Mouse (Mus musculus) embryo, embryonic 10.5 days (tissue): Measurements from ENCODE around the gene Nsl1.
"Not testable (repeated sequence)": the region's sequence is repeated elsewhere in the genome, so short reads cannot be mapped to it uniquely, and the experiment has no call there.

ENCODE experiments used
- DNase-seq: peaks from one replicate; pipeline ENCODE4 v3.0.0-alpha.2; 2015; ENCODE audit warnings: low spot score

The Nsl1 gene

GRCm38 (mm10) chr1:191062781-191063485, at the start of gene Nsl1, which contains the start of gene Tatdn3:
Gene Nsl1, plus strand, starts transcription at chr1:191063012.
Gene Tatdn3, minus strand, starts transcription at chr1:191062932.
- peak; percentile 90 for DNase-seq

DNA sequence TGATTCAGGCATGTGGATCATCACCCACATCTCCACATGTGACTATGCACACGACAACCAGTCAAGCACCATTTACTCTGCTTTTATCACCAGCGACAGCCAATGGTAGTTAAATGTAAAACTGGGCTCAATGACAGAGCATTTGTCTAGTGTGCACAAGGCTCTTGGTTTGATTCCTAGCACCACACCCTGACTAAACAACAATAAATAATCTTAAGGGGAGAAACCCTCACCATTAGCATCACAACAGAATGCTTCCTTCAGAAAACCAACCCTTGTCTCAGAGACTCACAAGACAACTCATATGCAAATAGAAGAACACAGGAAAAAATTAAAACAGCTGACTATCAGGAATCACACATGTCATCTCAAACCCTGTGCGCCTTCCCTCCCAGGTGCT, 48.5 kb upstream of the Nsl1 start:
- DNase-seq = no peak

GRCm38 (mm10) chr1:191019803-191020202, 43.0 kb upstream of the Nsl1 start:
- no peak for DNase-seq

DNA sequence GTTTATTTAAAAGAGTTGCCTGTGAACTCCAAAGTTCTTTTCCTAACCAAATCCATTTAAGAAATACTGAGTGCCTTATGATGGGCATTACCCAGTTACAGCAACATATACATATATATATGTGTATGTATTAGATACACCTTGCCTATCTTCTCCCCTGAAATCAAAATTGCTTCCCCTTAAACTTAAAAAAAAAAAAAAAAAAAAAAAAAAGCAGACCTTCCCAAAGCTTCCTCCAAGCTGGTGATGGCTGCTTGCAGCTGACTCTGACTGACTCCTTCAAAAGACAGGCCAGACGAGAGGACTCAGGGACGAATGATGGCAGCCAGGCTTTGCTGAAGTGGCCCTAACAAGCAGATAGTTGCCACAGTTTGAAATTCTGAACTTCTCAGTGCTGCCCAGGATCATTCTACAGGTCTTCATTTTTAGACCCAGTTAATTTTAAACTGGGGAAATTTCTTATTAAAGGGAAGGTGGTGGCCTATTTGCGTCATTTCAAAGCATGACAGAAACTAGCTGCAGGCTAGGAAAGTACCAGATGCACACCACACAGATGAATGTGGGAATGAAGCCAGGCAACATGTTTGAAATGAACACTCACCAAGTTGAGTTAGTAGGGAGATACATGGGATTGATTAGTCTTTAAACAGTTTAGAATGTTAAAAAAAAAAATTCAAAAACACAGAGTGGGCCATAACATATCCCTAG, 42.4 kb upstream of the Nsl1 start:
- DNase-seq = no peak

DNA sequence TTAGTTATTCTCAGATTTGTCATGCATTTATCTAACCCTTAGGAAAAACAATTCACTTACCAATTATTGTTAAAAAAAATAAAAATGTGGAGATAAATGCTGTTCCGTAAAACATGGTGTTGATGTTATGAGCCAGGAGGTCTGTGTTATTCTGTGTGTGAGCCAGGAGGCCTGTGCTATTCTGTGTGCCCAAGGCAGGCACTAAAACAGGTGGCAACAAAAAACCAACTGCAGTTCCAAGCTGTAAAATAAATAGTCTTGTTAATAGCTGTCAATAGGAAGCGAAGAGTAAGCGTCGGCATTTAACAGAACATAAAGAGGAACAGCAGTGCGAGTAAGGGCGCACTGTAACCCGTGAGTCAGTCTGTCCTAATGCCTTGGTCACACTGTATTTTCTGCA, 41.8 kb upstream of the Nsl1 start:
- DNase-seq = no peak

DNA sequence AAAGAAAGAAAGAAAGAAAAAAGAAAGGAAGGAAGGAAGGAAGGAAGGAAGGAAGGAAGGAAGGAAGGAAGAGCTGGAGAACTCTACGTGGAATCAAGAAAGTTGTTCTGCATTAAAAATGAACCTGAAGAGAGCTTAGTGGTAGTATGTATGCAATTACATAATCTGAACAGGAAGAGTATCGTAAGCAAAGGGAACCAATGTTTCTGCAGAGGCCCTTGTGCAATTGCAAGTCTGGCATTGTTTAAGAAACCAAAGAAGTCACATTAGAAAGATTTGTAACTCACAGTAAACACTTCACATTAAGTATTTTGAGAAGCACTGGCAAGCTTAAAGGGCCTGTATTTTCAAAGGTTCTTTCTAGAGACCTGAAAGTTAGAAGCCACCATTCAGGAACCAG, 39.7 kb upstream of the Nsl1 start:
- no peak for DNase-seq

DNA sequence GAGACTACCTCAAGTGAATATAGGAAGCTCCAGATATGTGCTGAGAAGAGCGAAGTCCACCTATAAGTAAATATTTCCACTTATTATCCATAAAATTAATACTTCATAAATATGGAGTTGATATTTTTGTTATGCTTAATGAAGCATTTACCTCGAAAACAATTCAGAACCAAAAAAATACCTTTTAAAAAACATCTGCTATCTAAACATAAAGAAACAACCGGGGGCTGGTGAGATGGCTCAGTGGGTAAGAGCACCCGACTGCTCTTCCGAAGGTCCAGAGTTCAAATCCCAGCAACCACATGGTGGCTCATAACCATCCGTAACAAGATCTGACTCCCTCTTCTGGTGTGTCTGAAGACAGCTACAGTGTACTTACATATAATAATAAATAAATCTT, 39.0 kb upstream of the Nsl1 start:
- DNase-seq = not testable (repeated sequence)

GRCm38 (mm10) chr1:191025016-191026012, 37.5 kb upstream of the Nsl1 start:
- DNase-seq = peak; percentile 19

DNA sequence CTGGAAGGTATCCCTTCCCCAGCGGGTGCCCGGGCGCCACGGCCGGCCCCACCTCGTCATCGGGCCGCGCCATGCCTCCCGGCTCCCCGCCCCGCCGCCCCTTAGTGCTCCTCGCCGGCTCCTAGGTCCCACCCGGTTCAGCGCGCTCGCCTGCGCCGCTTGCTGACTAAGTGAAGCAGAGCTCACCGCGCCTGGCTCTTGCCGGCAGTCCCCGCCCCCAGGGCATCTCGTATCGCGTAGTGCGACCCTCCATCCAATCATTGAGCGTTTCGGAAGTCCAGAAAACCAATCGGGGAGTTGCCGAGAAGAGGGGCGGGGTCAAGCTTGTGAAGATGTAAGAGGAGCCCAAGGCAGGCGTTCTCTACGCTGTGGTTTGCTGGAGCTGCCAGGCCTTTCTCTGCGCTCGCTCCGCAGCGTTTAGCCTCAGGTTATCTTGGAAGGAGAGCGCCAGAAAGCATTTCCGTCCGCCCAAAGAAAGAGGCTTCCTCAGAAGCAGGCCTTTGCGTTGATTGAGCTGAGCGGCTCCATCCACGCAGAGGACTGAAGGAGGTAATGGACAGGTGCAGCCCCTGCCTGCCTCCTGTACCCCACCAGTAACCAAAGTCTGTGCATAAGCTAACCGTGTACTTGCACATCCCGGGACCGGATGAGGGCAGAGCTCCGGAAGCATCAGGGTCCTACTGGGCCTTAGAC, 36.6 kb upstream of the Nsl1 start, which contains the start of gene Flvcr1:
Flvcr1 (minus strand) TSS at position 138 of the 693 bp plus-strand sequence.
- DNase-seq = peak; percentile 100

- DNase-seq = no peak
Observed at GRCm38 (mm10) chr1:191030182-191030581, 32.6 kb upstream of the Nsl1 start.

DNA sequence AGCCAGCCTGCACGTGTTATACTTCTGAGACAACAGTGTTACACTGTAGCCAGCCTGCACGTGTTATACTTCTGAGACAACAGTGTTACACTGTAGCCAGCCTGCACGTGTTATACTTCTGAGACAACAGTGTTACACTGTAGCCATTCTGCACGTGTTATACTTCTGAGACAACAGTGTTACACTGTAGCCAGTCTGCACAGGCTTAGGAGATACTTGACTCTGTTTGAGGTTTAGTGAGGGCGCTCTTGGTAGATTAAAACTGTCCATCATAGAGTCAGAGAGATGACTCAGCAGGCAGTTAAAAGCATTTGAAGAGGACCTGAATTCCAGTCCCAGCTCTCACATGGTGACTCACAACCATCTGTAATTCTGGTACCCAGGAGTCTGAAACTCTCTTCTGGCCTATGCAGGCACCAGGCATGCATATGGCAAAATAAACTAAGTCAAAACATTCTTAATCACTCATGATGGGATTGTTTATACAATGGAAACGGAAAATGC, 31.8 kb upstream of the Nsl1 start:
- not testable (repeated sequence) for DNase-seq

- peak; percentile 49 for DNase-seq
Observed at GRCm38 (mm10) chr1:191035649-191036048, 27.2 kb upstream of the Nsl1 start.

- DNase-seq = no peak
Observed at GRCm38 (mm10) chr1:191036554-191037334, 26.1 kb upstream of the Nsl1 start, which contains the start of gene Spata45. Gene Spata45, plus strand, starts transcription at chr1:191036639.

DNA sequence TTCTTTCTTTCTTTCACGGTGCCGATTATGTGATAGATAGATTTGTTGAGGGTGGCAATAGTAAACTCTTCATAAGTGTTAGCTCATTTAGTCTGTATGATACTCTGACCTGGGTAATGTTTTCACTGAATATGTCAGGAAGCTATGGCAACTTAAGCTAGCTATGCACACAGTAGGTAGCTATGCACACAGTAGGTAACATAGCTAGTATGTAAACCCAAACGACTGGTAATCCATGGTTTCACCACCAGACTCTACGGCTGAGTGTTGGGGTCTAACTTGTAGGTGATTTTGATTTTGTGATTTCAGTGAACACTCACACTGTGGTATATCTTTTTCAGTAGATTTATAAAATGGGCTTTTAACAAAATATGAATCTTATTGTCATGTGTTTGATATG, 24.8 kb upstream of the Nsl1 start:
- DNase-seq = no peak

GRCm38 (mm10) chr1:191041352-191041751, 21.5 kb upstream of the Nsl1 start:
- no peak for DNase-seq

DNA sequence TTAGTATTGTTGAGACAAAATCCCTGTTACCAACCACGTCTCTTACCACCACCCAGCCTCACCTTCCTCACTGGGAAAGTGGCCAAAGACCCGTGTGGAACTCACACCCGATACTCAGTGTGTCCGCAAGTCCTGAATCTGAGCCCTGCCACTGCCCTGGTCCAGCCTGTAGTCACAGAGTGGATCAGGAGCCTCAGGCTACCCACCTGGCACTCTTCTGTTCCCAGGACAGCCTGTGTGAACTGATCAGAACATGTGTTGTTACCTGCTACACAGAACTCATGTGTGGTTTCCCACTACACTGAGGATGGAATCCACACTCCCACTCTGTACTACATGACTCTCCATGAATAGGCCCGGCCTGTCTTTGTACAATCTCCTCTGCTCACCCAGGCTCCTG, 20.7 kb upstream of the Nsl1 start:
- no peak for DNase-seq

DNA sequence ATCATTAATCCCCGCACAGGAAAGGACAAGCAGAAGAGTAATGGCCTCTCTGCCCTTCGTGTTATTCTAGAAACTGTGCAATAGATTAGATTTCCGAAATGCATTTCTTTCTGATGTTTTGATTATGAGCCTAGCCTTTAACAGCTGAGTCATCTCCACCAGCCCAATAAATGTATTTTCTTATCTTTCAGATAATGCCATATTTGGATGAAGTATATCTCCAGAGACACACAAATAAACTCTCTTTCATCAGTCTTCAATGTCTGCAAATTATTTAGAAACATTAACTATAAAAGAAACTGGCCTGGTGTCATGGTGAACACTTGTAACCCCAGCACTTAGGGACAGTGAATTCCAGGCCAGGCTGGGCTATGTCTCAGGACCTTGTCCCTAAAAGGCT, 20.1 kb upstream of the Nsl1 start:
- DNase-seq = no peak

DNA sequence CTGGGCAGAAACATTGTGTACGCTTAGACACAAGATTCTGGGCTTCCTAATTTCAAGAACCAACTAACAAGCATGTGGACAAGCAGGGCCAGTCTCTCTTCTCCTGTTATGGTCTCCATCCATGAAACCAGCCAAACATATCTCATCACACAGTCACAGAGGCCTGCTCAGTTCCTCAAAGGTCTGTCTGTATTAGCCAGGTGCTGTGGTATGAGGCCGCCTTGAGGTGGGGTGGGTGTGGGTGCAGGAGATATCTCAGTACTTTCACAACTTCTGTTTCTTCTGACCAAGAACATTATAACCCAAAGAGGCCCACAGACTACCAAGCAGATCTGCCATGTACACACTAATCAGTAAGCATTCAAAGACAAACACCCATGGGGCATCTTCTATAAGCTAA, 17.5 kb upstream of the Nsl1 start:
- DNase-seq = no peak

GRCm38 (mm10) chr1:191046231-191046824, 16.5 kb upstream of the Nsl1 start:
- no peak for DNase-seq

GRCm38 (mm10) chr1:191053555-191053954, 9.3 kb upstream of the Nsl1 start:
- DNase-seq = no peak
